Mouse (Mus musculus) heart, embryonic 13.5 days (tissue): Measurements from ENCODE around the gene Marc1. TPM values are rescaled to one million over a fixed set of nuclear protein-coding genes. Genes with fewer than 3 reads are reported as not detected.

Experiments used
- ATAC-seq: fragments of 200-750 bp; cut with Nextera tagmentation; 2 replicates; pipeline ENCODE4 v1.8.0; 2017; ENCODE audit warnings: moderate TSS enrichment; ENCODE audit not compliant: insufficient number of reproducible peaks, low FRiP score, low TSS enrichment; ENCODE audit errors: extremely low read depth
- H3K27ac ChIP-seq: fragments of 300-500 bp; sonication (generic); replicated peaks from 2 replicates; pipeline ENCODE4 v1.5.1; 2015; ENCODE audit warnings: moderate library complexity, mild to moderate bottlenecking, inconsistent platforms
- H3K27me3 ChIP-seq: fragments of 300-500 bp; sonication (generic); replicated peaks from 2 replicates; pipeline ENCODE4 v1.6.1; 2015; ENCODE audit warnings: mild to moderate bottlenecking, inconsistent platforms
- H3K36me3 ChIP-seq: fragments of 300-500 bp; sonication (generic); 2 replicates; pipeline ENCODE4 v1.6.1; 2015; ENCODE audit warnings: mild to moderate bottlenecking, inconsistent platforms
- H3K4me1 ChIP-seq: fragments of 300-500 bp; sonication (generic); 2 replicates; pipeline ENCODE4 v1.6.1; 2015; ENCODE audit warnings: inconsistent platforms
- H3K4me2 ChIP-seq: fragments of 300-500 bp; sonication (generic); 2 replicates; pipeline ENCODE4 v1.6.1; 2015; ENCODE audit warnings: inconsistent platforms, mild to moderate bottlenecking, moderate library complexity
- H3K4me3 ChIP-seq: fragments of 300-500 bp; sonication (generic); 2 replicates; pipeline ENCODE4 v1.5.1; 2015; ENCODE audit warnings: moderate library complexity, mild to moderate bottlenecking, inconsistent platforms
- H3K9ac ChIP-seq: fragments of 300-500 bp; sonication (generic); 2 replicates; pipeline ENCODE4 v1.6.1; 2015; ENCODE audit warnings: inconsistent platforms, mild to moderate bottlenecking, moderate library complexity
- H3K9me3 ChIP-seq: fragments of 300-500 bp; sonication (generic); 2 replicates; pipeline ENCODE4 v1.6.1; 2016; ENCODE audit warnings: inconsistent platforms
- WGBS: fragments of 180-500 bp; shearing (Covaris S2); methylation state at CpG from one replicate; pipeline ENCODE4 v1.1.7; 2015; ENCODE audit warnings: mixed read lengths; 5-methylcytosine and 5-hydroxymethylcytosine counted together
- polyA plus RNA-seq: library from polyadenylated mRNA; unstranded; fragments of >200 nt; fragmentation: Nextera tagmentation; extraction: Ambion mirVana; gene quantifications from 2 replicates; pipeline ENCODE4 v1.2.1, GENCODE M21; 2015

Marc1 gene
- polyA plus RNA-seq, 1 experiment from 2014 or later = not detected

DNA sequence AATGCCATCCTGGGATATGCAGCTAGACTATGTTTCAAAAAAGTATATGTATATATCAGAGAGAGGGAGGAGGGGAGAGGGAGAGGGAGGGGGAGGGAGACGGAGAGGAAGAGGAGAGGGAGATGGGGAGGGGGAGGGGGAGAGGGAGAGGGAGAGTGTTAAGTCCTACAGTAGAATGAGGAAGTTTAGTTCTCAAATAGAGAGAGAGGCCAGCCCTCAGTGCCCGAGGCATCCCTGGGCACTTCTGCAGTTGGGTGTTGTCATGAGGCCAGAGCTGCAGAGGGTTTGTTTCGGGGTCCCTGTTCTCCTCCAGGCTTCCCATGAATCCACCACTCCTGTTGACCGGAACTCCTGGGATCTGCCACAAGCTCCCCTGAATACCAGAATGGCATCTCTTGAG is 27.5 kb downstream of the Marc1 start:
- Histone ChIP-seq H3K27ac (no peak overlapping the region), H3K27me3 (no peaks in the 10 kb centered on the region), H3K4me2 (no peak overlapping the region), H3K9me3 (no peaks in the 10 kb centered on the region), H3K9ac (no peak overlapping the region), H3K4me3 (no peak overlapping the region), H3K36me3 (no peaks in the 10 kb centered on the region), H3K4me1 (peaks cover 7% of the 10 kb centered on the region; the same call in 1 of the 2 replicates)
- ATAC-seq = no peak
- 64% methylated on average over 4 of the region's 4 CpGs for WGBS

DNA sequence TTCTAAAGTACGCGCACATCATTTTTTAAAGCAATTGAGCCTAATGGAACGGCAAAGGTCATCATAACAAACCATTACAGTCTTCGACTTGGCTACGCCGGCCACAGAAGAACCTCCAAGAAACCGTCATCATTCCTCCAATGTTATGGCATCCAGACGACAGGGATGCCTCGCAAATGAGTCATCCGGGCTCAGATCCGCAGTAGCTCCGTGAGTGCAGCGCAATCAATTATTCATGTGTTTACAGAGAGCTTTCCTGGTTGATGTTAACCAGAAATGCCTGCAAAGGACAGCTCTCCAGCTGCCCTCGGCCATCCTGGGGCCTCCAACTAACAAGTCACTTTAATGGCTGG is 29.0 kb downstream of the Marc1 start:
- Histone ChIP-seq H3K9me3 (no peaks in the 10 kb centered on the region), H3K4me2 (no peak overlapping the region), H3K36me3 (no peaks in the 10 kb centered on the region), H3K4me3 (no peak overlapping the region), H3K27me3 (peaks cover 9% of the 10 kb centered on the region), H3K4me1 (peaks cover 7% of the 10 kb centered on the region; the same call in 1 of the 2 replicates), H3K9ac (no peak overlapping the region), H3K27ac (no peak overlapping the region)
- ATAC-seq = no peak
- WGBS = 37% methylated on average over 14 of the region's 14 CpGs

DNA sequence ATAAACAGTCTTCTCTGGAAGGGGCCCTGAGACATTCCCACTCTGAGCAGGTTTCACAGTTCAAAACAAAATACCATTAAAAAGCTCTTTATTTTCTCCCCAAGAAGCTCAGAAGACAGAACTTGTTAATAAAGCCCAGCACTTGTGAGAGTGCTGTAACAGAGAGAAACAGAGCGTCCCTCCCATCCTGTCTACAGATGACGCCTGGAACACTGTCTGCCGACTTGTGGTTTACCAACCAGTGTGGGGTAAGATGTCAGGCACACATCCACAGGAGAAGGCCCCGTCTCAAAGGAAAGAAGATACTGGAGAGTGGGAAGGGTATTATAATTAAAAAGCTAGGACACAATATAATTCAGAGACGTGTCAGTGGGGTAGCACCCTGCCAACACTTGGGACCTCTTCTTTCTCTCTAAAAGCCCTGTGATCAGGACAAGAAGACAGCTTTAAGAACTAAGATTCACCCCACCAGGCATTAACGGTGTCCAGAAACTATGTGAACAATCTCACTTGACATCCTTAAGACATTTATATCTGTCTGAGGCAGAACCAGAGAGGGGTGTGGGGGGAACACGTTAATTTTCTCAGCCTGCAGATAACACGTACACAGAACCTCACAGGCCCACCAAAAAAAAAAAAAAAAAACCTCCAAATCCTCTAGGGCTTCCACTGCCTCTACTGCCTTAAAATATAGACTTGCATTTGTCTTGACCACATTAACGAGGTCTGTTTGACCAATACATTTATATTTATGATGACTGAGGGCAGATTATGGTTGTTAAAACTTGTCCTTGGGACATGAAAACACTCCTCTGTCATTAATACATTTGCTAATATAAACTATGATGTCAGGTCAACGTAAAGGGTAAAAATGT is 29.6 kb downstream of the Marc1 start:
- no peaks in the 10 kb centered on the region for H3K9me3 ChIP-seq
- H3K27ac ChIP-seq = no peak overlapping the region
- no peak for ATAC-seq
- no peak overlapping the region for H3K4me2 ChIP-seq
- no peak overlapping the region for H3K4me3 ChIP-seq
- no peak overlapping the region for H3K9ac ChIP-seq
- H3K4me1 ChIP-seq = peaks cover 7% of the 10 kb centered on the region; the same call in 1 of the 2 replicates
- H3K27me3 ChIP-seq = peaks cover 14% of the 10 kb centered on the region
- 54% methylated on average over 10 of the region's 10 CpGs for WGBS
- no peaks in the 10 kb centered on the region for H3K36me3 ChIP-seq

DNA sequence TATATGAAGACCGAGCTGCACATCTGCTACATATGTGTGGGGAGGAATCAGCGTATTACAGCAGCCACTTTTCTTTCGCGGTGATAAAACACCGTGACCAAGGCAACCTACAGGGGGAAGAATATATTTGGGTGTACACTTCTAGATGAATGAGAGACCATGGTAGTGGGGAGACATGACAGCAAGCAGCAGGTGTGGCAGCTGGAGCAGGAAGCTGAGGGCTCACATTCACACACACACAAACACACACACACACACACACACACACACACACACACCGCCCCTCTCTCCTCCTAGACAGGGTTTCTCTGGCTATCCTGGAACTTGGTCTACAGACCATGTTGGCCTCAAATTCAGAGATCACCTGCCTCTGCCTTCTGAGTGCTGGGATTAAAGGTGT is 33.0 kb downstream of the Marc1 start:
- Histone ChIP-seq H3K36me3 (no peaks in the 10 kb centered on the region), H3K27ac (no peak overlapping the region), H3K4me3 (no peak overlapping the region), H3K9me3 (no peaks in the 10 kb centered on the region), H3K4me2 (no peak overlapping the region), H3K4me1 (peaks cover 7% of the 10 kb centered on the region; the same call in 1 of the 2 replicates), H3K9ac (no peak overlapping the region), H3K27me3 (peaks cover 34% of the 10 kb centered on the region)
- ATAC-seq = no peak
- WGBS = 87% methylated on average over 6 of the region's 6 CpGs

DNA sequence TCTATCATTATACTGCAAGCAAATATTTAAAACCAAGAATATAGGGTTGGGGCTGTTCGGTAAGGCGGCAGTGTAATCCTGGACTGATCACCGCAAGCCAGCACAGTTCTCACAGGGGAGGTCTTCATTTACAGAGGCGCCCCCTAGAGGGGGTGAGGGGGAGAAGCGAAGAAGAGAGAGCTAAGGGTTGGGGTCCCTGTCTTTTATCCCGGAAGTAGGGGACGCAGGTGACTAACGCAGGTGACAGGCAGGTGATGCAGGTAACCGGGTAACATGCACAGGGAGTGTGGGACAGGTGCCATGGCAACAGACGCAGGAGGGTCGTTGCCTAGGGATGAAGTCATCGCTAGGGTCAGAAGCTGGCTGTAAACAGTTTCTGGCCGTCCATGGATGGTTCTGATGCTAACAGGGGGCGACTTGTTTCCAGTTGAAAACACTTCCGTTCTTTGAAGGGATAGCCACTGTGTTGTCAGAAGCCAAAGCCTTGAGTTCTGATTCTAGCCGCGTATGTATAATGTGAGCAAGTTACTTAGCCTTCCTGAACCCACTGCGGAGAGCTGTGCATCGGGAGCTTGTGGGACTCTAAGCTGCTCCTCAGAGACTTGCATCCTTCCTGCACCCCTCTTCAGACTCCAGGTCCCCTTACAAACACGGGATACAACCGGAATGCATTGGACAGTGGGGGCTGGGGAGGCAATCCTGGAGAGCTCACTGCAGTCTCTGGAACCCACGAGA is 33.9 kb downstream of the Marc1 start:
- Histone ChIP-seq H3K9me3 (no peaks in the 10 kb centered on the region), H3K4me2 (no peak overlapping the region), H3K36me3 (no peaks in the 10 kb centered on the region), H3K4me3 (no peak overlapping the region), H3K27me3 (peaks cover 34% of the 10 kb centered on the region), H3K9ac (no peak overlapping the region), H3K27ac (no peak overlapping the region), H3K4me1 (peaks cover 4% of the 10 kb centered on the region)
- WGBS = 29% methylated on average over 22 of the region's 22 CpGs
- ATAC-seq = no peak

DNA sequence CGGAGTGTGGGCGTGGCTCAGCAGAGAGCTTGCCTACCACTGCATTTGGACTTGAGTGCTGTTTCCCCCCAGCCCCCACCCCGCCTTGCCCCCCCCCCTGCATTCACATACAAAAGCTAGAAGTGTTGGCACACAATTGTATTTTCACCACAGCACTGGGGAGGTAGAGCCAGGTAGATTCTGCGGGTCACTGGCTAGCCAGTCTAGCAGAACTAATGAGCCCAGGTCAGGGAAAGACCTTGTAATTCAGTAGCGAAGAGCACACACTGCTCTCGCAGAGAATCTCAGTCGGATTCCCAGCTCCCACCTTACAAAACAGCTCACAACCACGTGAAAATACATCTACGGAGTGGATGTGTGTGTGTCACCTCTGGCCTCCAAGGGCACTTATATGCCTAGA is 35.8 kb downstream of the Marc1 start:
- no peaks in the 10 kb centered on the region for H3K9me3 ChIP-seq
- H3K4me3 ChIP-seq = no peak overlapping the region
- no peak for ATAC-seq
- WGBS = 64% methylated on average over 9 of the region's 9 CpGs
- H3K36me3 ChIP-seq = no peaks in the 10 kb centered on the region
- H3K27me3 ChIP-seq = peaks cover 34% of the 10 kb centered on the region
- H3K4me1 ChIP-seq = peaks cover 16% of the 10 kb centered on the region
- no peak overlapping the region for H3K4me2 ChIP-seq
- no peak overlapping the region for H3K27ac ChIP-seq
- H3K9ac ChIP-seq = no peak overlapping the region

DNA sequence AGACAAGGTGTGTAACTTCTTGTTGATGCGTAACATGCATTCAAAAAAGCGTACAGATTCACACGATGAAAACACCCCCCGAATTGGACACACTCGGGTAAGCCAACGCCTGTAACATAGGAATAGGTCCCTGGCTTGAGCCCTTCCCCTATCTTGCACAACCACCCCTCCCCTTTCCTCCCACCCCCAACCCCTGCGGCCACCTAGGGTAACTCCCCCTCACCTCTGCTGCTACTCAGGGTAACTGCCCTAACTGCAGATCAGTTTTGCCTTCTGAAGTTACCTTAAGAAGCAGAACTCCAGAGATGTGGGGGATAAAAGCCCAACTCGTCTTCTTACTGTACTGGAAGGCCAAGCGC is 39.2 kb downstream of the Marc1 start:
- no peak for ATAC-seq
- WGBS = 14% methylated on average over 9 of the region's 9 CpGs

DNA sequence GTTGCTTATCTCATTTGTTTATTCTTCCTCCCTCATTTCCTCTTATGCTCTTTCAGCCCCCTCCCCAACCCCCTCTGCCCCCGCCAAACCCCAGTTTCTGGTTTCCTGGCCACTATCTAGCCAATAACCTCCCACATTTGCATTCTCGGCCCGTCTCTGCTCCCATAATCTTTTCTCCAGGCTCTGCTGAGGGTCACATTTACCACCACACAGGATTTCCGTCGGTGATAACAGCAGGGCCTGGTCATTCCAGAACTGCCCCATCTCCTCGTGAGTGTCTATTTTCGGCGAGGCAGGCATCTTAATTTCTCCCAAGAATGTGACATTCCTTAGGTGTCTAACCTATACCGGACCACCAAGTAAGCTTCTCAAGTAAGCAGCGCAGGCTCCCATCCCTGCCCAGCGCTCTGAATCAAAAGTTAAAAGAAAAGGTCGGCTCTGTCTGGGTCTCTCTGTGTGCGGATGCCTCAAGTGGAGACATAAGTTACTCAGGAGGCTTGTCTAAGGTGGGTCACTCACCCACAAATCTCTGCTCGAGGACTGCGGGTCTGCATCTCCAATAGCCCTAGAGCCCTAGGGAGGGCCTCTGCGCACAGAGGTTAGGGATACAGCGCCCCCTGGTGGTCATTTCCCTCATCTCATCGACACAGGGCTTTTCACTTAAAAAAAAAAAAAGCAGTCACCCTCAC is 39.8 kb downstream of the Marc1 start:
- WGBS = 6% methylated on average over 18 of the region's 18 CpGs
- peaks cover 18% of the 10 kb centered on the region for H3K27me3 ChIP-seq
- H3K9ac ChIP-seq = peak overlapping the region; percentile 64
- H3K36me3 ChIP-seq = no peaks in the 10 kb centered on the region
- no peak for ATAC-seq
- peak overlapping the region; percentile 32 for H3K4me3 ChIP-seq
- peak overlapping the region; percentile 61; the same call in 1 of the 2 replicates for H3K27ac ChIP-seq
- H3K9me3 ChIP-seq = no peaks in the 10 kb centered on the region
- peak overlapping the region; percentile 65 for H3K4me2 ChIP-seq
- H3K4me1 ChIP-seq = peaks cover 16% of the 10 kb centered on the region

More for the DNA sequence above, 39.2 kb downstream of the Marc1 start:
- Histone ChIP-seq H3K4me3 (peak overlapping the region; percentile 32; the same call in 1 of the 2 replicates), H3K9me3 (no peaks in the 10 kb centered on the region), H3K27ac (no peak overlapping the region), H3K4me1 (peaks cover 16% of the 10 kb centered on the region), H3K27me3 (peaks cover 23% of the 10 kb centered on the region), H3K4me2 (peak overlapping the region; percentile 65), H3K9ac (peak overlapping the region; percentile 47; the same call in 1 of the 2 replicates), H3K36me3 (no peaks in the 10 kb centered on the region)

DNA sequence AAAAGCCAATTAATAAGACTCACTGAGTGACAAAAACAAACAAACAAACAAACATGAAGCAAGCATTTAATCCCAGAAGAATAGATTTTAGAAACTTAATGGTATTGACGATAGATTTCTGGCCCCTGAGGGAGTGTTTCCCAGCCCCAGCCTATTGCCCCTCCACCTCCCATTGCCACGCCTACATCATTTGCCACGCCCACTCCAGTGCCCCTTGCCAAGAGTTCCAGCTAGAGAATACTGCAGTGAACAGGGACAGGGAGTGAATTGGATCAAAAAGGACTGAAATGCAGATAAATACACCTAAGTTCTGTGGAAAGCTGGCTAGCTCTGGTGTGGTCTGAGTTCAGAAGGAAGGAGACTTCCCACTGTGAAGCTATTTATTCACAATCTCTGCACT is 47.2 kb downstream of the Marc1 start:
- H3K27me3 ChIP-seq = no peaks in the 10 kb centered on the region
- H3K9ac ChIP-seq = no peak overlapping the region
- no peak overlapping the region for H3K4me3 ChIP-seq
- H3K9me3 ChIP-seq = no peaks in the 10 kb centered on the region
- no peak overlapping the region for H3K27ac ChIP-seq
- H3K4me2 ChIP-seq = no peak overlapping the region
- no peaks in the 10 kb centered on the region for H3K36me3 ChIP-seq
- no peak for ATAC-seq
- WGBS = 49% methylated on average over 3 of the region's 3 CpGs
- no peaks in the 10 kb centered on the region for H3K4me1 ChIP-seq

DNA sequence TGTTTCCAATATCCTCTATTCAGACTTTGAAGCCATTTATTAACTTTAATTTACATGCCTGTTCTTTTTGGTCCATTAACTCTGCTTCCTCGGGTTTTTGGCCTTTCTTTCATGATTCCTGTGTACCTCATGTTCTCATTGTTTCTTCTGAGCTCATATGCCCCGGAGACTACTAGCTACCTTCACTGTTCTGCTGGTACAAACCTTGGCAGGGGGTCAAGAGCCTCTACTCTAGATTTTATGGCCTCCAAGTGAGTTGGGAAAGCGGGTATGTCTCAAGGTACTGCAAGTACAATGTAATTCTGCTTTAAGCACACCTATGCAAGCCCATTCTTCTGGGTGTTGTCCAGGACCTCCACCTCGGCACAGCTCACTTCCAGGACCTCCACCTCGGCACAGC is 48.2 kb downstream of the Marc1 start:
- Histone ChIP-seq H3K4me1 (no peaks in the 10 kb centered on the region), H3K9me3 (no peaks in the 10 kb centered on the region), H3K27me3 (no peaks in the 10 kb centered on the region), H3K36me3 (no peaks in the 10 kb centered on the region), H3K9ac (no peak overlapping the region), H3K4me3 (no peak overlapping the region), H3K27ac (no peak overlapping the region), H3K4me2 (no peak overlapping the region)
- WGBS = 53% methylated on average over 5 of the region's 5 CpGs
- no peak for ATAC-seq

DNA sequence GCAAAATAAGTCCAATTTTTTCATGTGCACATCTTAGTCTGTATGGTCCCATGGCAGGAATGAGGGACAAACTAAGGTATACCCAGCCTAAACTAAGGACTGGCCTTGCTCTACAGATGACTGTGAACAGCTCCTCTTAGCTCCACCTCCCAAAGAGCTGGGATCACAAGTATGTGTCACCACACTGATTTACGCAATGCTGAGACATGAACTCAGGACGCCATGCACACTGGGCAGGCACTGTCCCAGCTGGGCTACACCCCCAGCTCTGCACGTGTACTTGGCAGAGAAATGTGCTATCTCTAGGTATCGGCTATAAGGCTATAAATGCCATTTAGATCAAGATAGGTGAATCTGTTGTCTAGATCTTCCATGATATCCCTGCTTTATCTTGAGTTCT is 49.1 kb downstream of the Marc1 start:
- Histone ChIP-seq H3K4me2 (no peak overlapping the region), H3K4me1 (no peaks in the 10 kb centered on the region), H3K4me3 (no peak overlapping the region), H3K9ac (no peak overlapping the region), H3K27me3 (no peaks in the 10 kb centered on the region), H3K36me3 (no peaks in the 10 kb centered on the region), H3K9me3 (no peaks in the 10 kb centered on the region), H3K27ac (no peak overlapping the region)
- 61% methylated on average over 4 of the region's 4 CpGs for WGBS
- no peak for ATAC-seq
